ENCODE assay signal across 9 mouse cellular contexts in genomic region chr6:49519053-49519452, GRCm38 (mm10).
DNase-seq lines count a peak whose midpoint lies in the region; ATAC-seq and TF ChIP-seq lines count a peak whose summit lies in the region.
"Had no signal": no experiment of that assay in that cellular context is flagged by ENCODE, and none has a peak within 500 bp of the region (broad histone marks: within the 10 kb centered on the region; RNA-seq: fewer than 3 reads in every experiment).

No protein-coding gene starts in this region.

- peak; percentile 65; the same call in 1 of the 2 replicates for TF ChIP-seq CTCF in testis, adult 2 months (IDR thresholded peaks at IDR 0.05; ENCODE audit: control insufficient read depth, insufficient read depth, insufficient replicate concordance, low read depth, low read length)
- TF ChIP-seq CTCF in cerebellum, adult 2 months (IDR thresholded peaks at IDR 0.05; ENCODE audit: borderline replicate concordance, insufficient read depth, low read depth, low read length): peak; percentile 95
- TF ChIP-seq CTCF in kidney, adult 2 months (conservative IDR thresholded peaks at IDR 0.05; ENCODE audit: insufficient read depth, insufficient read length, low read depth, low read length): peak; percentile 92
- peak; percentile 67; the same call in 1 of the 2 replicates for TF ChIP-seq CTCF in thymus, adult 2 months (IDR thresholded peaks at IDR 0.05; ENCODE audit: borderline replicate concordance, control insufficient read depth, extremely low read depth, insufficient read depth, low read length, poor library complexity)

- H3K4me3 ChIP-seq in testis, adult 2 months (ENCODE audit: control insufficient read depth, low read depth, low read length): no peak overlapping the region
- no peak overlapping the region for H3K4me3 ChIP-seq in cerebellum, adult 2 months (replicated peaks; ENCODE audit: insufficient read depth, low read depth, low read length)
- no peak overlapping the region for H3K4me3 ChIP-seq in kidney, adult 2 months (ENCODE audit: insufficient read depth, low read depth, low read length)
- H3K4me3 ChIP-seq in limb, embryonic 10.5 days: no peak overlapping the region
- H3K4me3 ChIP-seq in neural tube, embryonic 11.5 days (ENCODE audit: low read depth, low read length): no peak overlapping the region
- H3K4me3 ChIP-seq in thymus, adult 2 months (ENCODE audit: control insufficient read depth, insufficient read depth, low read length): no peak overlapping the region
- H3K4me3 ChIP-seq: embryonic facial prominence, embryonic 15.5 days had no signal

- H3K36me3 ChIP-seq in testis, adult 2 months (ENCODE audit: control insufficient read depth, insufficient read depth, low read length): no peaks in the 10 kb centered on the region
- H3K36me3 ChIP-seq in kidney, adult 2 months (ENCODE audit: control insufficient read depth, insufficient read depth, low read length): no peaks in the 10 kb centered on the region
- H3K36me3 ChIP-seq in limb, embryonic 10.5 days: no peaks in the 10 kb centered on the region
- no peaks in the 10 kb centered on the region for H3K36me3 ChIP-seq in neural tube, embryonic 11.5 days (ENCODE audit: control insufficient read depth, insufficient read depth, low read length)
- H3K36me3 ChIP-seq in thymus, adult 2 months (ENCODE audit: control insufficient read depth, insufficient read depth, low read length): no peaks in the 10 kb centered on the region
- H3K36me3 ChIP-seq: embryonic facial prominence, embryonic 15.5 days had no signal

- H3K9me3 ChIP-seq in limb, embryonic 10.5 days (replicated peaks): no peaks in the 10 kb centered on the region
- H3K9me3 ChIP-seq in neural tube, embryonic 11.5 days (ENCODE audit: control insufficient read depth, low read length): no peaks in the 10 kb centered on the region
- H3K9me3 ChIP-seq: embryonic facial prominence, embryonic 15.5 days had no signal

- no peak for DNase-seq in testis, postnatal 14 days (ENCODE audit: low spot score)
- peak; percentile 59 to 75 for DNase-seq in cerebellum, adult 2 months
- peak; percentile 67 for DNase-seq in forelimb bud, embryonic 11.5 days (ENCODE audit: low read depth, low spot score)
- DNase-seq in kidney, adult 2 months: peak; percentile 72
- peak; percentile 88 for DNase-seq in limb, embryonic 10.5 days (ENCODE audit: low spot score)
- DNase-seq in neural tube, embryonic 11.5 days (ENCODE audit: low spot score): peak; percentile 76
- DNase-seq in thymus, adult 2 months: peak; percentile 50

- H3K27ac ChIP-seq in testis, adult 2 months (ENCODE audit: control insufficient read depth, insufficient read depth, low read depth, low read length): no peak overlapping the region
- no peak overlapping the region for H3K27ac ChIP-seq in cerebellum, adult 2 months (ENCODE audit: insufficient read depth, low read length)
- no peak overlapping the region for H3K27ac ChIP-seq in kidney, adult 2 months (ENCODE audit: insufficient read depth, low read depth, low read length)
- no peak overlapping the region for H3K27ac ChIP-seq in limb, embryonic 10.5 days
- no peak overlapping the region for H3K27ac ChIP-seq in neural tube, embryonic 11.5 days (ENCODE audit: low read depth, low read length)
- no peak overlapping the region for H3K27ac ChIP-seq in thymus, adult 2 months (ENCODE audit: control insufficient read depth, insufficient read depth, low read length)
- H3K27ac ChIP-seq: embryonic facial prominence, embryonic 15.5 days had no signal

- H3K4me1 ChIP-seq in testis, adult 2 months (ENCODE audit: control insufficient read depth, insufficient read depth, low read length): no peaks in the 10 kb centered on the region
- H3K4me1 ChIP-seq in cerebellum, adult 2 months (ENCODE audit: control insufficient read depth, insufficient read depth, low read length): no peaks in the 10 kb centered on the region
- no peaks in the 10 kb centered on the region for H3K4me1 ChIP-seq in kidney, adult 2 months (ENCODE audit: control insufficient read depth, insufficient read depth, low read length)
- no peaks in the 10 kb centered on the region for H3K4me1 ChIP-seq in limb, embryonic 10.5 days
- H3K4me1 ChIP-seq in neural tube, embryonic 11.5 days (ENCODE audit: control insufficient read depth, insufficient read depth, low read length): no peaks in the 10 kb centered on the region
- H3K4me1 ChIP-seq in thymus, adult 2 months (replicated peaks; ENCODE audit: control insufficient read depth, insufficient read depth, low read length): no peaks in the 10 kb centered on the region
- H3K4me1 ChIP-seq: embryonic facial prominence, embryonic 15.5 days had no signal

- no peaks in the 10 kb centered on the region for H3K27me3 ChIP-seq in testis, adult 2 months (ENCODE audit: control insufficient read depth, insufficient read depth, low read length)
- H3K27me3 ChIP-seq in cerebellum, adult 2 months (ENCODE audit: control insufficient read depth, insufficient read depth, low read length): no peaks in the 10 kb centered on the region
- no peaks in the 10 kb centered on the region for H3K27me3 ChIP-seq in kidney, adult 2 months (replicated peaks; ENCODE audit: control insufficient read depth, insufficient read depth, low read length)
- H3K27me3 ChIP-seq in limb, embryonic 10.5 days (ENCODE audit: low read depth, poor library complexity, severe bottlenecking): no peaks in the 10 kb centered on the region
- H3K27me3 ChIP-seq in neural tube, embryonic 11.5 days (ENCODE audit: control insufficient read depth, insufficient read depth, low read length): no peaks in the 10 kb centered on the region
- H3K27me3 ChIP-seq in thymus, adult 2 months (ENCODE audit: control insufficient read depth, insufficient read depth, low read length): no peaks in the 10 kb centered on the region
- H3K27me3 ChIP-seq: embryonic facial prominence, embryonic 15.5 days had no signal

- under 1% methylated on average over 6 of the region's 6 CpGs for WGBS in cerebellum, adult 2 months
- WGBS in kidney, adult 2 months: 4% methylated on average over 6 of the region's 6 CpGs
- WGBS in limb, embryonic 10.5 days: 11% methylated on average over 6 of the region's 6 CpGs
- WGBS in neural tube, embryonic 11.5 days: 7% methylated on average over 6 of the region's 6 CpGs
- 10% methylated on average over 6 of the region's 6 CpGs for WGBS in thymus, adult 2 months

- TF ChIP-seq POLR2A in testis, adult 2 months (IDR thresholded peaks at IDR 0.05; ENCODE audit: control insufficient read depth, low read depth, low read length): no peak
- TF ChIP-seq POLR2A in cerebellum, adult 2 months (IDR thresholded peaks at IDR 0.05; ENCODE audit: borderline replicate concordance, insufficient read depth, low read length): no peak
- TF ChIP-seq POLR2A in kidney, adult 2 months (IDR thresholded peaks at IDR 0.05; ENCODE audit: low read depth, low read length): no peak
- no peak for TF ChIP-seq POLR2A in thymus, adult 2 months (IDR thresholded peaks at IDR 0.05; ENCODE audit: control insufficient read depth, extremely low read depth, insufficient read depth, low read length, poor library complexity)

- ATAC-seq in neural tube, embryonic 11.5 days (ENCODE audit: insufficient read depth, low FRiP score, low TSS enrichment): 0 out of 2 replicates have a peak, but pooled peaks have one; percentile 55

- no peak overlapping the region for H3K9ac ChIP-seq in neural tube, embryonic 11.5 days (ENCODE audit: low read length)
- H3K9ac ChIP-seq: embryonic facial prominence, embryonic 15.5 days had no signal

- no peak overlapping the region for H3K4me2 ChIP-seq in neural tube, embryonic 11.5 days (ENCODE audit: low read depth)
- H3K4me2 ChIP-seq: embryonic facial prominence, embryonic 15.5 days had no signal
